7 mouse cellular contexts compared by ENCODE assay signal in genomic region chr2:181581016-181581401, GRCm38 (mm10). TPM values are rescaled to one million over a fixed set of nuclear protein-coding genes. Genes with fewer than 3 reads are reported as not detected.
A peak's percentile ranks its signal among the peaks of the same experiment; 100 is the strongest.
DNase-seq lines count a peak whose midpoint lies in the region; ATAC-seq lines count a peak whose summit lies in the region.

No protein-coding gene starts in this region.

- DNase-seq in adrenal gland, adult 8-10 months, result peak; percentile 84
- peak; percentile 79 for DNase-seq in embryo, embryonic 9.5 days (ENCODE audit: extremely low spot score)
- peak; percentile 71 to 83 for DNase-seq in gastrocnemius, postnatal 4 days (ENCODE audit: low spot score in 2 of 2)
- DNase-seq in left cerebral cortex, postnatal 36 days (ENCODE audit: low spot score in 2 of 2), result peak; percentile 74 to 80
- peak; percentile 88 for DNase-seq in midbrain, embryonic 10.5 days (ENCODE audit: low spot score)
- DNase-seq in right cerebral cortex, postnatal 4 days, result peak; percentile 76

- under 1% methylated on average over 11 of the region's 11 CpGs for WGBS in intestine, embryonic 16.5 days
- under 1% methylated on average over 11 of the region's 11 CpGs for WGBS in midbrain, embryonic 10.5 days

- H3K9ac ChIP-seq in intestine, embryonic 16.5 days (ENCODE audit: low read depth, low read length), result peak overlapping the region; percentile 90

- H3K36me3 ChIP-seq in intestine, embryonic 16.5 days (ENCODE audit: control insufficient read depth, insufficient read depth, low read length), result 0 out of 2 replicates have a peak, but pooled peaks cover 3% of the 10 kb centered on the region
- H3K36me3 ChIP-seq in midbrain, embryonic 10.5 days, result peaks cover 31% of the 10 kb centered on the region

- H3K4me3 ChIP-seq in intestine, embryonic 16.5 days (ENCODE audit: low read length), result peak overlapping the region; percentile 80
- H3K4me3 ChIP-seq in midbrain, embryonic 10.5 days, result peak overlapping the region; percentile 85

- no peaks in the 10 kb centered on the region for H3K9me3 ChIP-seq in intestine, embryonic 16.5 days (ENCODE audit: control insufficient read depth, low read length)
- H3K9me3 ChIP-seq in midbrain, embryonic 10.5 days (replicated peaks), result no peaks in the 10 kb centered on the region

- peak overlapping the region; percentile 86 for H3K4me2 ChIP-seq in intestine, embryonic 16.5 days (ENCODE audit: low read depth, low read length)

- no peaks in the 10 kb centered on the region for H3K27me3 ChIP-seq in intestine, embryonic 16.5 days (replicated peaks; ENCODE audit: control insufficient read depth, insufficient read depth, low read length)
- H3K27me3 ChIP-seq in midbrain, embryonic 10.5 days (ENCODE audit: low read depth, poor library complexity, severe bottlenecking), result no peaks in the 10 kb centered on the region

- peaks cover 22% of the 10 kb centered on the region for H3K4me1 ChIP-seq in intestine, embryonic 16.5 days (ENCODE audit: control insufficient read depth, insufficient read depth, low read length)
- H3K4me1 ChIP-seq in midbrain, embryonic 10.5 days, result peaks cover 26% of the 10 kb centered on the region

- ATAC-seq in intestine, embryonic 16.5 days, result peak; percentile 84

- peak overlapping the region; percentile 97 for H3K27ac ChIP-seq in intestine, embryonic 16.5 days (ENCODE audit: low read length)
- H3K27ac ChIP-seq in midbrain, embryonic 10.5 days (replicated peaks), result peak overlapping the region; percentile 95

- intact Hi-C loops in left cerebral cortex, postnatal 36 days (cut with DNase I), result loop anchor here (5.0 kb wide), 1 partner anchor 189 kb away; no protein-coding TSS in a partner anchor

RNA-seq across cellular contexts. Expression of gene Uckl1, which starts 3.7 kb away (rescaled TPM):
- 100 to 1,000 TPM in 3 of 4 experiments, 10 to 100 TPM in 1; 94.3 to 171 (median 118) TPM for total RNA-seq in adrenal gland, adult 8-10 months (2022)
- 10 to 100 TPM; 40.2 to 49.9 TPM for total RNA-seq in gastrocnemius, postnatal 4 days (2021)
- polyA plus RNA-seq in intestine, embryonic 16.5 days (2015; fragmentation: Nextera tagmentation; extraction: Ambion mirVana), result 75.0 and 78.0 TPM in 2 replicates
- 10 to 100 TPM; 33.1 to 65.4 TPM for total RNA-seq in left cerebral cortex, postnatal 36 days (2021)
- polyA plus RNA-seq in midbrain, embryonic 10.5 days (2016; fragmentation: Nextera tagmentation; extraction: Ambion mirVana), result 49.8 and 59.3 TPM in 2 replicates

RNA-seq across cellular contexts. Expression of gene Prpf6, which starts 10.7 kb away (rescaled TPM):
- 10 to 100 TPM; 69.0 to 85.2 (median 76.4) TPM for total RNA-seq in adrenal gland, adult 8-10 months (2022)
- total RNA-seq in gastrocnemius, postnatal 4 days (2021), result 10 to 100 TPM; 41.9 to 43.9 TPM
- polyA plus RNA-seq in intestine, embryonic 16.5 days (2015; fragmentation: Nextera tagmentation; extraction: Ambion mirVana), result 52.2 and 52.7 TPM in 2 replicates
- 10 to 100 TPM; 49.8 to 54.4 TPM for total RNA-seq in left cerebral cortex, postnatal 36 days (2021)
- polyA plus RNA-seq in midbrain, embryonic 10.5 days (2016; fragmentation: Nextera tagmentation; extraction: Ambion mirVana), result 82.0 and 85.4 TPM in 2 replicates

RNA-seq across cellular contexts. Expression of gene Zfp512b, which starts 11.6 kb away (rescaled TPM):
- 100 to 1,000 TPM in 2 of 4 experiments, 10 to 100 TPM in 2; 52.3 to 113 (median 89.3) TPM for total RNA-seq in adrenal gland, adult 8-10 months (2022)
- total RNA-seq in gastrocnemius, postnatal 4 days (2021), result 10 to 100 TPM; 49.8 to 51.4 TPM
- polyA plus RNA-seq in intestine, embryonic 16.5 days (2015; fragmentation: Nextera tagmentation; extraction: Ambion mirVana), result 20.5 and 20.9 TPM in 2 replicates
- 100 to 1,000 TPM in 1 of 2 experiments, 10 to 100 TPM in 1; 70.6 to 105 TPM for total RNA-seq in left cerebral cortex, postnatal 36 days (2021)
- polyA plus RNA-seq in midbrain, embryonic 10.5 days (2016; fragmentation: Nextera tagmentation; extraction: Ambion mirVana), result 34.6 and 48.0 TPM in 2 replicates

RNA-seq across cellular contexts. Expression of gene Samd10, which starts 18.0 kb away (rescaled TPM):
- total RNA-seq in adrenal gland, adult 8-10 months (2022), result 10 to 100 TPM; 16.1 to 33.3 (median 21.8) TPM
- 1 to 10 TPM; 1.7 to 1.9 TPM for total RNA-seq in gastrocnemius, postnatal 4 days (2021)
- polyA plus RNA-seq in intestine, embryonic 16.5 days (2015; fragmentation: Nextera tagmentation; extraction: Ambion mirVana), result 23.9 TPM in 2 replicates
- 10 to 100 TPM; 19.9 to 20.9 TPM for total RNA-seq in left cerebral cortex, postnatal 36 days (2021)
- polyA plus RNA-seq in midbrain, embryonic 10.5 days (2016; fragmentation: Nextera tagmentation; extraction: Ambion mirVana), result 36.4 and 56.1 TPM in 2 replicates

Comparison
In these comparisons a context has a peak if more than half of its experiments do, and no peak if none do; other contexts are left out.
1. Peak in every context shown above with its lines: DNase-seq, ATAC-seq, H3K4me3 ChIP-seq and H3K27ac ChIP-seq.